Mouse (Mus musculus): ENCODE results near the gene Gm14305.
"Not testable (repeated sequence)": the region's sequence is repeated elsewhere in the genome, so short reads cannot be mapped to it uniquely, and the experiment has no call there.

The Gm14305 gene

DNA sequence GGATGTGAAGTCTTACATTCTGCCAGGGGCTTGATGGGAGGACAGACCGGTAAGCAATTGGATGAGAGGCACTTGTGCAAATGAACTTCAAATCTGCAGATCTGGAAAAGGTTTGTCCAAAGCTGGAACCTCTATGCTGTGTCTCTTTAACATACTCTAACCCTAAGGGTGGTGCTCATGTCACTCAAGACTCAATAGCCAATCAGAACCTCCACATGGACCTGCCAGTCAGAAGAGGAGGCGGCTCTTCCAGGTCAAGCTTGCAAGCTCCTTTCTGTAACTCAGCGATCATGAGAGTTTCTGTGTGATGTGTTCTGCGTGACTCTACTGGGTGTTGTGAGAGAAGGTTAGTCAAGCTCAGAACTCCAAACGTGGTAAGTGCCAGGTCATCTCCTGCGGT lies at the start of gene Gm14305:
Gene Gm14305 (plus strand): TSS at position 278 of the 400 bp plus-strand sequence.
- DNase-seq, result peak in 1 of 2 experiments; percentile 15

DNA sequence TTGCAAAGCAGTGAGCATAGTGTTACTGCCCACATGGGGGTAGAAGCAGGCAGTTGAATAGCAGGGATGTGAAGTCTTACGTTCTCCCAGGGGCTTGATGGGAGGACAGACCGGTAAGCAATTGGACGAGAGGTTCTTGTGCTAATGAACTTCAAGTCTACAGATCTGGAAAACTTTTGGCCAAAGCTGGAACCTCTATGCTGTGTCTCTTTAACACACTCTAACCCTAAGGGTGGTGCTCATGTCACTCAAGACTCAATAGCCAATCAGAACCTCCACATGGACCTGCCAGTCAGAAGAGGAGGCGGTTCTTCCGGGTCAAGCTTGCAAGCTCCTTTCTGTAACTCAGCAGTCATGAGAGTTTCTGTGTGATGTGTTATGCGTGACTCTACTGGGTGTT lies 37.9 kb upstream of the Gm14305 start, which contains the start of gene Zfp973:
Gene Zfp973 (plus strand): TSS at position 301 of the 400 bp plus-strand sequence.
- not testable (repeated sequence) for DNase-seq
